Comparison of ENCODE assay signal across 22 mouse cellular contexts in genomic region chr17:10937844-10938243, GRCm38 (mm10).
DNase-seq lines count a peak whose midpoint lies in the region; ATAC-seq lines count a peak whose summit lies in the region.
"Had no signal": no experiment of that assay in that cellular context is flagged by ENCODE, and none has a peak within 500 bp of the region (broad histone marks: within the 10 kb centered on the region; RNA-seq: fewer than 3 reads in every experiment).

No protein-coding gene starts in this region.

- no peak for DNase-seq in forebrain, embryonic 11.5 days (ENCODE audit: low spot score)
- DNase-seq in midbrain, embryonic 14.5 days, result peak; percentile 46
- no peak for DNase-seq in midbrain, embryonic 10.5 days (ENCODE audit: low spot score)
- peak; percentile 21 for DNase-seq in R1 (ENCODE audit: low read depth, low spot score)
- DNase-seq in heart, postnatal 14 days, result no peak
- DNase-seq in embryo, embryonic 10 days (ENCODE audit: low spot score), result no peak
- DNase-seq: adrenal gland, postnatal 36 days; cerebellum, adult 9-11 months; cerebellum, postnatal 36 days; gastrocnemius, postnatal 14 days; heart, adult 2 months; kidney, adult 9 months had no signal

- no peak overlapping the region for H3K27ac ChIP-seq in forebrain, embryonic 13.5 days
- no peak overlapping the region for H3K27ac ChIP-seq in forebrain, embryonic 11.5 days (ENCODE audit: low read depth, low read length)
- H3K27ac ChIP-seq in midbrain, embryonic 14.5 days (replicated peaks; ENCODE audit: low read depth, low read length), result no peak overlapping the region
- no peak overlapping the region for H3K27ac ChIP-seq in midbrain, embryonic 10.5 days (replicated peaks)
- H3K27ac ChIP-seq: embryonic facial prominence, embryonic 12.5 days; forebrain, embryonic 12.5 days; heart, adult 2 months; heart, embryonic 15.5 days had no signal

- H3K36me3 ChIP-seq in forebrain, embryonic 13.5 days (ENCODE audit: poor library complexity, severe bottlenecking), result no peaks in the 10 kb centered on the region
- no peaks in the 10 kb centered on the region for H3K36me3 ChIP-seq in forebrain, embryonic 11.5 days (ENCODE audit: control insufficient read depth, insufficient read depth, low read length)
- no peaks in the 10 kb centered on the region for H3K36me3 ChIP-seq in midbrain, embryonic 14.5 days (ENCODE audit: control insufficient read depth, insufficient read depth, low read length)
- no peaks in the 10 kb centered on the region for H3K36me3 ChIP-seq in midbrain, embryonic 10.5 days
- H3K36me3 ChIP-seq: embryonic facial prominence, embryonic 12.5 days; forebrain, embryonic 12.5 days; G1E; heart, embryonic 15.5 days had no signal

- no peak overlapping the region for H3K4me3 ChIP-seq in forebrain, embryonic 13.5 days
- H3K4me3 ChIP-seq in forebrain, embryonic 11.5 days (ENCODE audit: low read depth, low read length), result no peak overlapping the region
- H3K4me3 ChIP-seq in midbrain, embryonic 14.5 days (replicated peaks; ENCODE audit: low read depth, low read length), result no peak overlapping the region
- no peak overlapping the region for H3K4me3 ChIP-seq in midbrain, embryonic 10.5 days
- H3K4me3 ChIP-seq: embryonic facial prominence, embryonic 12.5 days; forebrain, embryonic 12.5 days; heart, adult 2 months; heart, embryonic 15.5 days had no signal

- 26% methylated on average over 8 of the region's 8 CpGs for WGBS in forebrain, embryonic 13.5 days
- 31% methylated on average over 8 of the region's 8 CpGs for WGBS in forebrain, embryonic 11.5 days
- 34% methylated on average over 8 of the region's 8 CpGs for WGBS in midbrain, embryonic 14.5 days
- 39% methylated on average over 8 of the region's 8 CpGs for WGBS in midbrain, embryonic 10.5 days

- ATAC-seq in forebrain, embryonic 13.5 days, result 0 out of 2 replicates have a peak, but pooled peaks have one; percentile 38
- ATAC-seq in forebrain, embryonic 11.5 days (replicated peaks; ENCODE audit: low FRiP score), result no peak
- ATAC-seq in midbrain, embryonic 14.5 days (ENCODE audit: low FRiP score, low TSS enrichment), result no peak
- ATAC-seq: activated CD4-positive, CD25-positive, alpha-beta regulatory T cell, adult 4 months; hindbrain, embryonic 16.5 days; inflammation-experienced regulatory T-cells, adult 6 months; intestine, postnatal 0 days had no signal

- peaks cover 8% of the 10 kb centered on the region; the same call in 1 of the 2 replicates for H3K4me1 ChIP-seq in forebrain, embryonic 13.5 days
- H3K4me1 ChIP-seq in forebrain, embryonic 11.5 days (replicated peaks; ENCODE audit: control insufficient read depth, insufficient read depth, low read length), result no peaks in the 10 kb centered on the region
- 0 out of 2 replicates have a peak, but pooled peaks cover 5% of the 10 kb centered on the region for H3K4me1 ChIP-seq in midbrain, embryonic 14.5 days (ENCODE audit: control insufficient read depth, insufficient read depth, low read length)
- peaks cover 8% of the 10 kb centered on the region for H3K4me1 ChIP-seq in midbrain, embryonic 10.5 days
- H3K4me1 ChIP-seq: embryonic facial prominence, embryonic 12.5 days; heart, embryonic 15.5 days had no signal

- intact Hi-C loops in heart, postnatal 14 days (cut with DNase I), result no loop called here

- H3K9ac ChIP-seq in forebrain, embryonic 13.5 days, result no peak overlapping the region
- no peak overlapping the region for H3K9ac ChIP-seq in forebrain, embryonic 11.5 days (ENCODE audit: low read length)
- no peak overlapping the region for H3K9ac ChIP-seq in midbrain, embryonic 14.5 days (replicated peaks; ENCODE audit: low read length)
- H3K9ac ChIP-seq: embryonic facial prominence, embryonic 12.5 days; forebrain, embryonic 12.5 days; heart, embryonic 15.5 days had no signal

- H3K27me3 ChIP-seq in forebrain, embryonic 13.5 days, result no peaks in the 10 kb centered on the region
- H3K27me3 ChIP-seq in forebrain, embryonic 11.5 days (ENCODE audit: control insufficient read depth, insufficient read depth, low read length), result no peaks in the 10 kb centered on the region
- H3K27me3 ChIP-seq in midbrain, embryonic 14.5 days (ENCODE audit: control insufficient read depth, insufficient read depth, low read length), result no peaks in the 10 kb centered on the region
- no peaks in the 10 kb centered on the region for H3K27me3 ChIP-seq in midbrain, embryonic 10.5 days (ENCODE audit: low read depth, poor library complexity, severe bottlenecking)
- H3K27me3 ChIP-seq: embryonic facial prominence, embryonic 12.5 days; forebrain, embryonic 12.5 days; heart, embryonic 15.5 days had no signal

- no peaks in the 10 kb centered on the region for H3K9me3 ChIP-seq in forebrain, embryonic 13.5 days (replicated peaks)
- no peaks in the 10 kb centered on the region for H3K9me3 ChIP-seq in forebrain, embryonic 11.5 days (ENCODE audit: control insufficient read depth, low read length)
- H3K9me3 ChIP-seq in midbrain, embryonic 14.5 days (ENCODE audit: control insufficient read depth, low read length), result no peaks in the 10 kb centered on the region
- no peaks in the 10 kb centered on the region for H3K9me3 ChIP-seq in midbrain, embryonic 10.5 days (replicated peaks)
- H3K9me3 ChIP-seq: embryonic facial prominence, embryonic 12.5 days; forebrain, embryonic 12.5 days; G1E; heart, embryonic 15.5 days had no signal

- no peak overlapping the region for H3K4me2 ChIP-seq in forebrain, embryonic 13.5 days
- no peak overlapping the region for H3K4me2 ChIP-seq in forebrain, embryonic 11.5 days (ENCODE audit: low read depth, low read length, severe bottlenecking)
- no peak overlapping the region for H3K4me2 ChIP-seq in midbrain, embryonic 14.5 days (ENCODE audit: low read length)
- H3K4me2 ChIP-seq: embryonic facial prominence, embryonic 12.5 days; forebrain, embryonic 12.5 days; heart, embryonic 11.5 days; heart, embryonic 15.5 days had no signal

Comparison
In these comparisons a context has a peak if more than half of its experiments do, and no peak if none do; other contexts are left out.
1. DNase-seq: peak in midbrain, embryonic 14.5 days (single experiment) and R1 (single experiment); none in forebrain, embryonic 11.5 days (single experiment), midbrain, embryonic 10.5 days (single experiment), heart, postnatal 14 days (0 of 2) and embryo, embryonic 10 days (single experiment).